Mouse (Mus musculus) liver, postnatal 0 days (tissue): ENCODE measurements at regions not wholly inside any gene's neighbourhood (a gene's known extent, or its start where the extent isn't known, plus 50 kb on each side); places are given as distances from the start of the nearest gene placed in this dataset.

Source experiments
- CTCF ChIP-seq: sonication (generic); IDR thresholded peaks from 2 replicates; pipeline ENCODE4 v1.5.1; 2016; ENCODE audit warnings: antibody characterized with exemption, low read depth
- EP300 ChIP-seq: IDR thresholded peaks from 2 replicates; pipeline ENCODE4 v1.6.1; 2016; ENCODE audit warnings: antibody characterized with exemption, low read depth, mild to moderate bottlenecking

GRCm38 (mm10) chr12:9114061-9114460, 84.3 kb downstream of the Ttc32 start:
- TF ChIP-seq CTCF, result no peak
- TF ChIP-seq EP300, result no peak
